Mouse (Mus musculus) limb, embryonic 10.5 days (tissue): Measurements from ENCODE around the gene St6galnac3. TPM values are rescaled to one million over a fixed set of nuclear protein-coding genes. Genes with fewer than 3 reads are reported as not detected.

Experiments
- DNase-seq: peaks from one replicate; pipeline ENCODE4 v3.0.0-alpha.2; 2017; ENCODE audit warnings: low spot score
- H3K27ac ChIP-seq: fragments of 300-500 bp; sonication (generic); 2 replicates; pipeline ENCODE4 v1.5.1; 2016; ENCODE audit warnings: mild to moderate bottlenecking
- H3K27me3 ChIP-seq: fragments of 300-500 bp; sonication (generic); 2 replicates; pipeline ENCODE4 v1.6.1; 2016; ENCODE audit warnings: low read depth, mild to moderate bottlenecking; ENCODE audit not compliant: poor library complexity, severe bottlenecking
- H3K36me3 ChIP-seq: fragments of 300-500 bp; sonication (generic); 2 replicates; pipeline ENCODE4 v1.6.1; 2016; ENCODE audit warnings: mild to moderate bottlenecking, moderate library complexity
- H3K4me1 ChIP-seq: fragments of 300-500 bp; sonication (generic); 2 replicates; pipeline ENCODE4 v1.6.1; 2016
- H3K4me3 ChIP-seq: fragments of 300-500 bp; sonication (generic); 2 replicates; pipeline ENCODE4 v1.5.1; 2016; ENCODE audit warnings: mild to moderate bottlenecking, moderate library complexity
- H3K9me3 ChIP-seq: fragments of 300-500 bp; sonication (generic); replicated peaks from 2 replicates; pipeline ENCODE4 v1.6.1; 2016; ENCODE audit warnings: mild to moderate bottlenecking
- WGBS: fragments of 180-500 bp; shearing (Covaris S2); methylation state at CpG from one replicate; pipeline ENCODE4 v1.1.7; 2016; 5-methylcytosine and 5-hydroxymethylcytosine counted together
- polyA plus RNA-seq: library from polyadenylated mRNA; unstranded; fragments of >200 nt; fragmentation: Nextera tagmentation; extraction: Ambion mirVana; gene quantifications from 2 replicates; pipeline ENCODE4 v1.2.1, GENCODE M21; 2016

Gene St6galnac3
- polyA plus RNA-seq, 1 experiment from 2014 or later, result 53.3 TPM

GRCm38 (mm10) chr3:153236262-153236661 is 488.7 kb downstream of the St6galnac3 start:
- Histone ChIP-seq H3K4me3 (no peak overlapping the region), H3K27ac (no peak overlapping the region), H3K9me3 (no peaks in the 10 kb centered on the region), H3K4me1 (peaks cover 19% of the 10 kb centered on the region), H3K36me3 (no peaks in the 10 kb centered on the region), H3K27me3 (no peaks in the 10 kb centered on the region)
- DNase-seq, result no peak
- 96% methylated on average over 9 of the region's 9 CpGs for WGBS

GRCm38 (mm10) chr3:153222611-153223402 is 502.2 kb downstream of the St6galnac3 start:
- Histone ChIP-seq H3K27ac (no peak overlapping the region), H3K36me3 (no peaks in the 10 kb centered on the region), H3K9me3 (no peaks in the 10 kb centered on the region), H3K27me3 (no peaks in the 10 kb centered on the region), H3K4me1 (0 out of 2 replicates have a peak, but pooled peaks cover 3% of the 10 kb centered on the region), H3K4me3 (no peak overlapping the region)
- 90% methylated on average over 10 of the region's 10 CpGs for WGBS
- DNase-seq, result no peak

GRCm38 (mm10) chr3:153219391-153219790 is 505.6 kb downstream of the St6galnac3 start:
- 95% methylated on average over 2 of the region's 2 CpGs for WGBS
- H3K4me3 ChIP-seq, result no peak overlapping the region
- 0 out of 2 replicates have a peak, but pooled peaks cover 4% of the 10 kb centered on the region for H3K36me3 ChIP-seq
- DNase-seq, result no peak
- no peak overlapping the region for H3K27ac ChIP-seq
- 0 out of 2 replicates have a peak, but pooled peaks cover 3% of the 10 kb centered on the region for H3K4me1 ChIP-seq
- H3K9me3 ChIP-seq, result no peaks in the 10 kb centered on the region
- no peaks in the 10 kb centered on the region for H3K27me3 ChIP-seq

- WGBS, result 91% methylated on average over 2 of the region's 2 CpGs
- 0 out of 2 replicates have a peak, but pooled peaks cover 2% of the 10 kb centered on the region for H3K4me1 ChIP-seq
Observed at GRCm38 (mm10) chr3:153208186-153208585, 516.8 kb downstream of the St6galnac3 start.

GRCm38 (mm10) chr3:153204046-153204445 is 520.9 kb downstream of the St6galnac3 start:
- H3K36me3 ChIP-seq, result no peaks in the 10 kb centered on the region
- no peak for DNase-seq
- no peak overlapping the region for H3K4me3 ChIP-seq
- no peak overlapping the region for H3K27ac ChIP-seq
- H3K4me1 ChIP-seq, result 0 out of 2 replicates have a peak, but pooled peaks cover 2% of the 10 kb centered on the region
- no peaks in the 10 kb centered on the region for H3K27me3 ChIP-seq
- 95% methylated on average over 5 of the region's 5 CpGs for WGBS
- no peaks in the 10 kb centered on the region for H3K9me3 ChIP-seq

More at GRCm38 (mm10) chr3:153208186-153208585, 516.8 kb downstream of the St6galnac3 start:
- H3K36me3 ChIP-seq, result no peaks in the 10 kb centered on the region
- no peaks in the 10 kb centered on the region for H3K27me3 ChIP-seq
- no peak overlapping the region for H3K27ac ChIP-seq
- no peak overlapping the region for H3K4me3 ChIP-seq
- no peak for DNase-seq
- no peaks in the 10 kb centered on the region for H3K9me3 ChIP-seq

- no peaks in the 10 kb centered on the region for H3K36me3 ChIP-seq
- no peak for DNase-seq
- WGBS, result 91% methylated on average over 10 of the region's 10 CpGs
- no peak overlapping the region for H3K27ac ChIP-seq
- H3K4me1 ChIP-seq, result no peaks in the 10 kb centered on the region
- no peaks in the 10 kb centered on the region for H3K27me3 ChIP-seq
- no peaks in the 10 kb centered on the region for H3K9me3 ChIP-seq
- no peak overlapping the region for H3K4me3 ChIP-seq
Observed at GRCm38 (mm10) chr3:153201835-153202234, 523.1 kb downstream of the St6galnac3 start.

- DNase-seq, result no peak
- WGBS, result 94% methylated on average over 12 of the region's 12 CpGs
- Histone ChIP-seq H3K36me3 (no peaks in the 10 kb centered on the region), H3K4me3 (no peak overlapping the region), H3K9me3 (no peaks in the 10 kb centered on the region), H3K4me1 (no peaks in the 10 kb centered on the region), H3K27me3 (no peaks in the 10 kb centered on the region), H3K27ac (no peak overlapping the region)
Observed at GRCm38 (mm10) chr3:153200801-153201200, 524.2 kb downstream of the St6galnac3 start.

GRCm38 (mm10) chr3:153200076-153200475 is 524.9 kb downstream of the St6galnac3 start:
- no peaks in the 10 kb centered on the region for H3K27me3 ChIP-seq
- DNase-seq, result no peak
- H3K4me3 ChIP-seq, result no peak overlapping the region
- no peak overlapping the region for H3K27ac ChIP-seq
- 93% methylated on average over 11 of the region's 11 CpGs for WGBS
- H3K9me3 ChIP-seq, result no peaks in the 10 kb centered on the region
- H3K36me3 ChIP-seq, result no peaks in the 10 kb centered on the region
- H3K4me1 ChIP-seq, result no peaks in the 10 kb centered on the region

GRCm38 (mm10) chr3:153199251-153199650 is 525.7 kb downstream of the St6galnac3 start:
- H3K4me3 ChIP-seq, result no peak overlapping the region
- no peak overlapping the region for H3K27ac ChIP-seq
- WGBS, result 92% methylated on average over 8 of the region's 8 CpGs
- DNase-seq, result no peak
- H3K27me3 ChIP-seq, result no peaks in the 10 kb centered on the region
- H3K36me3 ChIP-seq, result no peaks in the 10 kb centered on the region
- H3K4me1 ChIP-seq, result no peaks in the 10 kb centered on the region
- H3K9me3 ChIP-seq, result no peaks in the 10 kb centered on the region

GRCm38 (mm10) chr3:153198514-153198913 is 526.5 kb downstream of the St6galnac3 start:
- Histone ChIP-seq H3K9me3 (no peaks in the 10 kb centered on the region), H3K27me3 (no peaks in the 10 kb centered on the region), H3K27ac (no peak overlapping the region), H3K4me3 (no peak overlapping the region), H3K4me1 (no peaks in the 10 kb centered on the region), H3K36me3 (no peaks in the 10 kb centered on the region)
- WGBS, result 81% methylated on average over 4 of the region's 4 CpGs
- DNase-seq, result no peak

- Histone ChIP-seq H3K4me3 (no peak overlapping the region), H3K4me1 (no peaks in the 10 kb centered on the region), H3K9me3 (no peaks in the 10 kb centered on the region), H3K27ac (no peak overlapping the region), H3K36me3 (no peaks in the 10 kb centered on the region), H3K27me3 (no peaks in the 10 kb centered on the region)
- WGBS, result 81% methylated on average over 7 of the region's 7 CpGs
- DNase-seq, result no peak
Observed at GRCm38 (mm10) chr3:153193025-153193424, 531.9 kb downstream of the St6galnac3 start.

- Histone ChIP-seq H3K4me1 (no peaks in the 10 kb centered on the region), H3K4me3 (no peak overlapping the region), H3K27me3 (no peaks in the 10 kb centered on the region), H3K36me3 (no peaks in the 10 kb centered on the region), H3K27ac (no peak overlapping the region), H3K9me3 (no peaks in the 10 kb centered on the region)
- 93% methylated on average over 2 of the region's 2 CpGs for WGBS
- no peak for DNase-seq
Observed at GRCm38 (mm10) chr3:153190742-153191141, 534.2 kb downstream of the St6galnac3 start.

- Histone ChIP-seq H3K27me3 (no peaks in the 10 kb centered on the region), H3K27ac (no peak overlapping the region), H3K4me1 (no peaks in the 10 kb centered on the region), H3K4me3 (no peak overlapping the region), H3K36me3 (no peaks in the 10 kb centered on the region), H3K9me3 (no peaks in the 10 kb centered on the region)
- DNase-seq, result no peak
- WGBS, result 89% methylated on average over 6 of the region's 6 CpGs
Observed at GRCm38 (mm10) chr3:153189685-153190467, 535.1 kb downstream of the St6galnac3 start.
